Mouse (Mus musculus): ENCODE measurements around the gene Dusp8.

Gene Dusp8

GRCm38 (mm10) chr7:142055431-142055830, 40.2 kb downstream of the Dusp8 start:
- DNase-seq (ENCODE audit: low read depth, low spot score): no peak

GRCm38 (mm10) chr7:142050536-142050935, 45.1 kb downstream of the Dusp8 start:
- DNase-seq (ENCODE audit: low read depth, low spot score): no peak

- DNase-seq (ENCODE audit: low read depth, low spot score): no peak
Measured at GRCm38 (mm10) chr7:142045932-142046331, 49.7 kb downstream of the Dusp8 start.

GRCm38 (mm10) chr7:142045344-142045743, 50.3 kb downstream of the Dusp8 start:
- peak; percentile 25 for DNase-seq (ENCODE audit: low read depth, low spot score)

GRCm38 (mm10) chr7:142040756-142041155, 54.9 kb downstream of the Dusp8 start:
- DNase-seq (ENCODE audit: low read depth, low spot score): no peak

GRCm38 (mm10) chr7:142037553-142038170, 58.0 kb downstream of the Dusp8 start:
- DNase-seq (ENCODE audit: low read depth, low spot score): peak; percentile 50

- no peak for DNase-seq (ENCODE audit: low read depth, low spot score)
Measured at GRCm38 (mm10) chr7:142035048-142035811, 60.4 kb downstream of the Dusp8 start.

- DNase-seq (ENCODE audit: low read depth, low spot score): no peak
Measured at GRCm38 (mm10) chr7:142034198-142034597, 61.4 kb downstream of the Dusp8 start.

- DNase-seq (ENCODE audit: low read depth, low spot score): no peak
Measured at GRCm38 (mm10) chr7:142030073-142030472, 65.6 kb downstream of the Dusp8 start.
